Mouse (Mus musculus) granulocyte monocyte progenitor cell, adult 5-6 weeks (primary cell): ENCODE data around the gene Lyplal1. TPM values are rescaled to one million over a fixed set of nuclear protein-coding genes. Genes with fewer than 3 reads are reported as not detected.

Experiments used
- ATAC-seq: replicated peaks from 2 replicates; pipeline ENCODE4 v1.8.0; 2016; ENCODE audit warnings: mild to moderate bottlenecking, moderate TSS enrichment, inconsistent platforms; ENCODE audit not compliant: poor library complexity, severe bottlenecking
- total RNA-seq, 2 experiments: library from RNA; stranded (forward) in 1 of 2; stranded (reverse) in 1 of 2; fragments of 200-712, 200-1000 nt in 1 of 2; fragments of >200 nt in 1 of 2; fragmentation: Nextera tagmentation in 1 of 2; gene quantifications; 2 replicates each; pipeline ENCODE4 v1.2.3; 2014 to 2017

Gene Lyplal1
- total RNA-seq (2014; fragmentation: Nextera tagmentation) (0.90 and 2.2 TPM in 2 replicates), total RNA-seq (2017) (4.1 and 6.3 TPM in 2 replicates)

DNA sequence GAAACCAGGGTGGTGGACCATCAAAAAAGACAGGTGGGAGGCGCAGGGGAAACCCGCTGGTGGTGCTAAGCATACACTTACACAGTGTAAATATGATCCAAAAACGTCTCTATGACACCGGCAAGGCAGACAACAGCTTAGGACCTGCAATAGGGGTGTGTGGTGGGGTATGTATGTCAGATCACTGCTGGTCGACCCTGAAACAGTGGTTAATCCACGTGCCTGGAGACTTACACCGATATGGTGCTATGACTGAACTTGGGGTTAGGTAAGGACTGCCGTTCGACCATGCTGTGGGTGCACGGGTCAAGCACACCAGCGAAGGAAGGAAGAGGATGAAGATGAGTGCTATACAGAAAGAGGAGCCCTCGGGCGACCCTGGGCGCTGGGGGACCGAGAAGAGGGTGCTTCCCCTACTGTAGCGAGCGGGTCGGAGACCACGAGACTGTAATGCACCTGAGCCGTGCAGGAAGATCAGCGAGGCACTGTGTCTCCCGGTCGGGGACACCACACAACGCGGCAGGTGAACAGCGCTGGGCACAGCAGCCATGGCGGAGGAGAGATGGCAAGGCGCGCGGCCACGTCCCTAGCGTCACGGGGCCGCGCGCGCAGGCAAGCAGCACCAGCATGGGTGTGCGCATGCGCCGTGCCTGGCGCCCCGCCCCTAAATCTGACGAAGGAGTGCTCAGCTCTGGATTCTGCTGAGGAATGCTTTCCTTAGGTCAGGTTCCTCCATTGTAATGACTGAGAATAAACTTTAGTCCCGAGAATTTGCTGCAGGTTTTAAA, at the start of gene Lyplal1:
Gene Lyplal1, minus strand, starts transcription at position 610 of the 788 bp plus-strand sequence.
- ATAC-seq = peak; percentile 96

GRCm38 (mm10) chr1:186163616-186164015, 46.5 kb upstream of the Lyplal1 start:
- ATAC-seq = no peak

GRCm38 (mm10) chr1:186163206-186163605, 46.1 kb upstream of the Lyplal1 start:
- ATAC-seq = no peak

- no peak for ATAC-seq
Observed at GRCm38 (mm10) chr1:186150376-186150775, 33.3 kb upstream of the Lyplal1 start.

DNA sequence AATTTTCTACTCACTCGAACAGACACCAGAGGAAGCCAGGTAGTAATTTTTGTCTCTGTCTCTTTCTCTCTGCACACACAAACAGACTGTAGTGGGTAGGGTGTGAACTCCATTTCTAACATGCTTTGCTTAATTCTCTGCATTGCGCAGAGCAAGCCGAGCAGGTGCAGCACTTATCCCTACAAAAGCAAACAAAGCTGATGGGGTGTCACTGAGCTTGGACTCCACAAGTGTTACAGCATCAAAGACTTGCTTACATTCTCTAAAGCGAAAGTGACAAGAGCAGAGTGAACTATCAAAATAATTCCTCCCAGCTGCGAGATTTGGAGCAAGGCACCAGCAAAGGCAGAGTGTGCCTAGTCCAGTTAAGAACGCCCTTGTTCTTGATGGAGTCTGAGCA, 28.3 kb upstream of the Lyplal1 start:
- no peak for ATAC-seq

DNA sequence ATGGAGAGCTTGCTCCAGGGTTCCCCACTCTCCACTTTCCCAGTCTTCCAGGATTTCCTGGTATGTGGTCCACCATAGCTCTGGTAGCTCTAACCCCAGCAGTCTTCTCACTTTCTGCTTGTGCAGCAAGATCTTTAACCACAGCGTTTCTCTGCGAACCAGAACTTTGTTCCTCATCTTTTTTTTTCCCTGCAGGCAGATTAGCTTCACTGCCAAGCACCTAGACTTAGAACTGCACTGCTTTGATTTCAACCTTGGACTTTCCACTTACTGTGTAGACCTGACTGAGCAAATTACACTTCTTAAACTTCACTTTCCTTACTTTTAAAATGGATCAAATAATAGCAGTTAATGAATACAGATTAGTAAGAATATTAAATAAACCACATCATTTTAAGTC, 23.1 kb upstream of the Lyplal1 start:
- no peak for ATAC-seq

GRCm38 (mm10) chr1:186137873-186138272, 20.8 kb upstream of the Lyplal1 start:
- no peak for ATAC-seq

- no peak for ATAC-seq
Observed at GRCm38 (mm10) chr1:186136636-186137380, 19.7 kb upstream of the Lyplal1 start.

GRCm38 (mm10) chr1:186131465-186131864, 14.4 kb upstream of the Lyplal1 start:
- no peak for ATAC-seq

- ATAC-seq = no peak
Observed at GRCm38 (mm10) chr1:186128940-186129339, 11.8 kb upstream of the Lyplal1 start.

GRCm38 (mm10) chr1:186126313-186126862, 9.3 kb upstream of the Lyplal1 start:
- ATAC-seq = no peak

- peak; percentile 69 for ATAC-seq
Observed at GRCm38 (mm10) chr1:186123690-186124089, 6.6 kb upstream of the Lyplal1 start.

DNA sequence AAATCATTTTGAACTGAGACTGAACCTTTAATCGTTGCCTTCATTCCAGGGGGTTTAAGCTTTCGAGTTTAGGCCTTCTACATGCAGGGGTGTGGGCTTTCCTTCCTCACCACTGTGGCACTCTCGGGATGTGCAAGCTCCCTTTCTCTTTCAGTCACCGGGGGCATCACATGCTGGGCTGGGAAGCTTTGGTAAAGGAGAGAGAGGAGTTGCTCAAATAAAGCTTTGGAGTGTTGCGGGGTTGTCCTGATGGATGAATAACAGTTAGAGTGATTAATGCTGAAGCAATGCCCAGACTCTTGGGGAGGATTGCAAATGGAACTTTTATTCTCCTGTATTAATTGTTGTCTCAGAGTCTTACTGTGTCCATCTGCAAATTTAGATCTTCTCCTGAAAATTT, 2.7 kb upstream of the Lyplal1 start:
- no peak for ATAC-seq

DNA sequence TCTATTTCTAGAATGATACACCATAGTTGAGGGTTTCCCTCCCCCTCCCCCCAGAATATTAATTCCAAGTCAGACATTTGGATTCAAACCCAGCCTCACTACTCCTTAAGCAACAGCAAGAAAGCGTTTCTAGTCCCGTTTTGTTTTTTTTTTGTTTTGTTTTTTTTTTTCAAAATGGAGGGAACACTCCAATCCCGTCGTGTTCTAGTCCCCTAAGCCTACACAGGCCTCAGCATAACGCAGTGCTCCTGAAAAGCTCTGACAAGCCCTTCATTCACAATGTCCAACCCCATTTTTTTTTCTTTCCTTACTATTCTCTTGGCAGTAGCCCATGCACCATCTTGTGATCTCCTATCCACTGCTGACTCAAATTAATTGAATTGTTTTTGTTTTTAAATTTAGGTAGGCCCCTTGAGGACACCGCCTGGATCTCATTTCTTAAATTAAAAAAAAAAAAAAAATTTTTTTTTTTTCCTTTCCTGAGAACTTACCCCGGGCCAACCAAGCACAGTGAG, 967 bp downstream of the Lyplal1 start:
- no peak for ATAC-seq

DNA sequence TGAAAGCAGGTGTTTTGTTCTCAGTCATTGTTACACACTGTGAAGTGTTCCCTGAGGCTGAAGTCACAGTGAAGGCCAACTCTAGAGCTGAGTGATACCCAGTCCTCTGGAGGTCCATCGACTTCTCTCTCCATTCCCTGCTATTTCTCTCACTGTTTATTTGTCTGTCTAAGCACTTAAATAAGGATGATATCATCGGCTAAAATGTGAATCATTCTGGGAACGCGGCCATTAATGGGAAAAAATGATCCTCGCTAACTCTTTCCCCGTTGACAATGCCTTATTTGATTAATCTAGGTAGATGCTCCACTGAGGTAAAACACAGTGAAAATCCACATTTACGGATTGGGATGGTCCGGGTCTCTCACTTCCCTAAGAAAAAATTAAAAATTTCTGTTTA, 14.8 kb downstream of the Lyplal1 start:
- ATAC-seq = no peak

GRCm38 (mm10) chr1:186066266-186066897, 50.7 kb downstream of the Lyplal1 start:
- ATAC-seq = no peak

- no peak for ATAC-seq
Observed at GRCm38 (mm10) chr1:186060041-186060440, 57.1 kb downstream of the Lyplal1 start.

GRCm38 (mm10) chr1:186054227-186054626, 62.9 kb downstream of the Lyplal1 start:
- ATAC-seq = no peak

GRCm38 (mm10) chr1:186053280-186054043, 63.6 kb downstream of the Lyplal1 start:
- no peak for ATAC-seq
